Mouse (Mus musculus) spleen, adult 2 months (tissue): ENCODE measurements around the gene Mamdc2. TPM values are rescaled to one million over a fixed set of nuclear protein-coding genes. Genes with fewer than 3 reads are reported as not detected.

ENCODE experiments used
- DNase-seq, 2 experiments: peaks; one replicate each; pipeline versions ENCODE4 v3.0.0 to v3.0.0-alpha.2; 2012 to 2021; ENCODE audit warnings: low spot score in 2 of 2, low read depth in 1 of 2
- H3K27ac ChIP-seq: fragments of 200-500 bp; 2 replicates; pipeline ENCODE4 v1.5.1; 2012; ENCODE audit warnings: low read length, inconsistent platforms; ENCODE audit not compliant: insufficient read depth
- H3K27me3 ChIP-seq: fragments of 200-500 bp; 2 replicates; pipeline ENCODE4 v1.6.1; 2012; ENCODE audit warnings: mild to moderate bottlenecking, moderate library complexity, low read length, inconsistent platforms; ENCODE audit not compliant: control insufficient read depth, insufficient read depth
- H3K36me3 ChIP-seq: fragments of 200-500 bp; 2 replicates; pipeline ENCODE4 v1.6.1; 2012; ENCODE audit warnings: mild to moderate bottlenecking, low read length, inconsistent platforms; ENCODE audit not compliant: control insufficient read depth, insufficient read depth
- H3K4me1 ChIP-seq: fragments of 200-500 bp; 2 replicates; pipeline ENCODE4 v1.6.1; 2011; ENCODE audit warnings: inconsistent platforms; ENCODE audit not compliant: control insufficient read depth, insufficient read depth, insufficient read length
- H3K4me3 ChIP-seq: fragments of 200-500 bp; 2 replicates; pipeline ENCODE4 v1.5.1; 2011; ENCODE audit warnings: mild to moderate bottlenecking, inconsistent platforms; ENCODE audit not compliant: insufficient read depth, insufficient read length; ENCODE audit errors: extremely low read depth
- CTCF ChIP-seq: fragments of 200-500 bp; IDR thresholded peaks from 2 replicates; pipeline ENCODE4 v1.5.1; 2011; ENCODE audit warnings: mild to moderate bottlenecking, inconsistent platforms; ENCODE audit not compliant: insufficient read depth, insufficient read length, insufficient replicate concordance; ENCODE audit errors: extremely low read depth
- POLR2A ChIP-seq: fragments of 200-500 bp; IDR thresholded peaks from 2 replicates; pipeline ENCODE4 v1.6.1; 2011; ENCODE audit warnings: low read depth, low read length, inconsistent platforms
- WGBS: fragments of 180-500 bp; shearing (Covaris S2); methylation state at CpG from one replicate; pipeline ENCODE4 v1.1.7; 2018; 5-methylcytosine and 5-hydroxymethylcytosine counted together
- polyA plus RNA-seq: library from polyadenylated mRNA; depleted of rRNA; stranded (reverse); fragments of >200 nt; gene quantifications from 2 replicates; pipeline ENCODE4 v1.2.3, GENCODE M21; 2012

The Mamdc2 gene
- polyA plus RNA-seq, 1 experiment: 0.35 TPM

DNA sequence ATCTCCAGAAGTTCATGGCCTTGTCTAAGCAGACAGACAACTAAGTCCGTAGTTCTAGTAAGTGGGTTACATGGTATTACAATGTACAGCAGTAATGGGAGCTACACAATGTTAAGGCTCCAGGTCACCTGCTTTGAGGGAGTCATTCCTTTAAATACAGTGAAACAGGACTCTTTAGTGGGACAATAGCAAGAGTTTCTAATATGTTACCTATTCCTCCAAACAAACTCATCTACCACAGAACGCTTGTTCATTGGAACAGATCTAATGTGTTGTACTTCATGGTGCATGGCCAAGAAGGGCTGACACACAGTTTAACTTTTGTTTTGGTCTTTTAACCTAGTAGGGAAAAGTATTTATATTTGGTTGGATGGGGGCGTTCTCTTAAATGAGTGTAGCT lies 105.5 kb downstream of the Mamdc2 start:
- H3K4me3 ChIP-seq: no peak overlapping the region
- H3K36me3 ChIP-seq: no peaks in the 10 kb centered on the region
- TF ChIP-seq CTCF (no peak), POLR2A (no peak)
- DNase-seq: no peak
- no peaks in the 10 kb centered on the region for H3K27me3 ChIP-seq
- WGBS: 96% methylated on average over 3 of the region's 3 CpGs
- H3K27ac ChIP-seq: no peak overlapping the region
- H3K4me1 ChIP-seq: no peaks in the 10 kb centered on the region

- TF ChIP-seq CTCF (no peak), POLR2A (no peak)
- no peaks in the 10 kb centered on the region; the same call in 1 of the 2 replicates for H3K27me3 ChIP-seq
- no peaks in the 10 kb centered on the region for H3K36me3 ChIP-seq
- no peak overlapping the region for H3K27ac ChIP-seq
- no peaks in the 10 kb centered on the region for H3K4me1 ChIP-seq
- no peak for DNase-seq
- no peak overlapping the region for H3K4me3 ChIP-seq
- WGBS: 98% methylated on average over 1 of the region's 1 CpGs
These were observed 115.4 kb downstream of the Mamdc2 start for GRCm38 (mm10) chr19:23332883-23333282.

DNA sequence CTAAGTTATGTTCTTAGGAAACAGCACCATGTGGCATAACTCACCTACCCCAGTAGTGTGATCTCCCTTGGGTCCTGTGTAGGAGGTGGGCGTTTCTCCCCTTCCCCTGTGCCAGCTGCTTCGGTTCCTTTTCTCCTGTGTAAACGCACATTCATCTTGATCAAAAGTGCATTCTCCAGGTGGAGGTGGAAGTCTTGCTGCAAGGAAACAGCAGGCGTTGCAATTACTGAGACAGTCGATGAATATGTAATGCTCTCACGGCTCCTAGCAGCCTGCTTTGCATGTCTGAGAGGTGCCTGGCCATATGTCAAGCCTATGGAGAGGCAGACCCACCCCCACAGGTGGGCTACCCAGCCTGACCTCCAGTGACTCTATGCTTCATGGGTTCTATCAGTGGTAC lies 117.4 kb downstream of the Mamdc2 start:
- TF ChIP-seq CTCF (no peak), POLR2A (no peak)
- H3K4me1 ChIP-seq: no peaks in the 10 kb centered on the region
- 68% methylated on average over 6 of the region's 6 CpGs for WGBS
- H3K36me3 ChIP-seq: no peaks in the 10 kb centered on the region
- H3K4me3 ChIP-seq: no peak overlapping the region
- H3K27ac ChIP-seq: no peak overlapping the region
- H3K27me3 ChIP-seq: no peaks in the 10 kb centered on the region; the same call in 1 of the 2 replicates
- DNase-seq: no peak

- Histone ChIP-seq H3K4me3 (no peak overlapping the region), H3K27me3 (no peaks in the 10 kb centered on the region; the same call in 1 of the 2 replicates), H3K36me3 (no peaks in the 10 kb centered on the region), H3K4me1 (no peaks in the 10 kb centered on the region), H3K27ac (no peak overlapping the region)
- 88% methylated on average over 2 of the region's 2 CpGs for WGBS
- TF ChIP-seq CTCF (no peak), POLR2A (no peak)
- no peak for DNase-seq
These were observed 118.9 kb downstream of the Mamdc2 start for GRCm38 (mm10) chr19:23329346-23329745.

DNA sequence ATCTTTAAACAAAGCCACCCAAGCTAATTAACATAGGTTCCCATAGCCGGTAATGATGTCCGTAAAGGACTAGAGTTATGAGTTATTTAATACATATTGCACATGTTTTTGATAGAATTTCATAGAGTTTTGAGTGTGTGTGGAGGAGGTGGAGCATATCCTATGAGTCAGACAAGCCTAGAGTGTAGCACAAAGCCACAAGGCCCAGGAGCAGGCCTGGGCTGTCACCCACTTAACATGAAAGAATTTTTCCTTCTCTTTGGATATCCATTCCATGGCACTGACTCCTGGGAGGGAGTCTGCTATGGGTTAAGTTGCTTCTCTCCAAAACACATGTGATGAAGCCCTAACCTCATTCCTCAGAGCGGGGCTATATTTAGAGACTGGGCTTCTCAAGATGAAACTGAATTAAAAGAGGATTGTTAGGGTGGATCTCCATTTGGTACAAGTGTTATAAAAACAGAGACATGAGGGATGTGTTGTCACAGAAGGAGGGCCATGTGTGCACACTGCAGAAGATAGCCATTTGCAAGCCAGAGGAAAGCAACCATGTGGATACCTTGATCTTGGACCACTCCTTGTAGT lies 121.1 kb downstream of the Mamdc2 start:
- no peak for TF ChIP-seq POLR2A
- DNase-seq: no peak
- Histone ChIP-seq H3K36me3 (no peaks in the 10 kb centered on the region), H3K4me3 (no peak overlapping the region), H3K27ac (no peak overlapping the region), H3K27me3 (no peaks in the 10 kb centered on the region; the same call in 1 of the 2 replicates), H3K4me1 (peaks cover 12% of the 10 kb centered on the region; the same call in 1 of the 2 replicates)
- 91% methylated on average over 3 of the region's 3 CpGs for WGBS

DNA sequence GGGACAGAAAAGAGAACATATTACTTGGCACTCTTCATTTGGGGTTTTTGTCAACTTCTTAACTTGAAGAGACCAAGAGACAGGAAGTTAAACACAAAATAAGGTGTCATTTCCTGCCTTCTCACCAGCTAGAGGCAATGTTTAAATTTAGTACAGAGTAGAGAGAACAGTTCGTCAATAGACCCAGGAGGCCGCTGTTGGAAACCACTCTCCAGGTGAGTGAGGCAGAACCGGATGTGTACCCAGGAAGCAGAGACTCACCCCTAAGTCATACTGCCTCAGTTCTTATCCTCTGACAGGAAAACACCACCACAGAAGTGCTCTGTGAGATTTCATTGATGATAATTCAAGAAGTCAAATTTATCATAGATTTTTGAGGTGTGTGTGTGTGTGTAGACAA lies 125.1 kb downstream of the Mamdc2 start:
- no peaks in the 10 kb centered on the region for H3K27me3 ChIP-seq
- 10% methylated on average over 3 of the region's 3 CpGs for WGBS
- peak; percentile 62 to 85 for DNase-seq
- H3K36me3 ChIP-seq: no peaks in the 10 kb centered on the region
- H3K4me3 ChIP-seq: no peak overlapping the region
- TF ChIP-seq POLR2A (no peak), CTCF (no peak)
- H3K27ac ChIP-seq: peak overlapping the region; percentile 79
- peaks cover 12% of the 10 kb centered on the region; the same call in 1 of the 2 replicates for H3K4me1 ChIP-seq

DNA sequence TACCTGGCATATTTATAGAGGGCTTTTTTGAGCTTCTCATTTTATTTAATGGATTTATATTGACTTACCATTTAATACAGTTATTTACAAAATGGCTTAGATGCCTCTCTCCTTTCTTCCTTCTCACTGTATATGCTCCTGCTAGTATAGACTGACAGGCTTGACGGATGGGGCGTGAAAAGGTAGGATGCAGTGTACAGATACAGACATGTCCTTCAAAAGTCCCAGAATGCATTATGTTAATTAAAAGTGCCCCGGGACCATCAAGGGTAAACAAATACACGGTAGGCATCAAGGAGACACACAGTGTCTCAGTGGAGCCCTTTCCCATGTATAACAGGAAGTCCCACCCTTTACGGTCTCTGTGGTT lies 130.3 kb downstream of the Mamdc2 start:
- TF ChIP-seq POLR2A (no peak), CTCF (no peak)
- DNase-seq: no peak
- Histone ChIP-seq H3K27me3 (no peaks in the 10 kb centered on the region), H3K4me3 (no peak overlapping the region), H3K36me3 (no peaks in the 10 kb centered on the region), H3K4me1 (peaks cover 7% of the 10 kb centered on the region; the same call in 1 of the 2 replicates), H3K27ac (no peak overlapping the region)
- WGBS: 89% methylated on average over 5 of the region's 5 CpGs
